Mouse (Mus musculus): ENCODE measurements around the gene Memo1.

GRCm38 (mm10) chr17:74290198-74290597 is 5.1 kb downstream of the Memo1 start:
- no peak for TF ChIP-seq CTCF (IDR thresholded peaks at IDR 0.05; ENCODE audit: low read depth, low read length)
- TF ChIP-seq GATA1 (IDR thresholded peaks at IDR 0.05; ENCODE audit: borderline replicate concordance, low read length): no peak

Data from G1E (cell line).